Mouse (Mus musculus) heart, embryonic 15.5 days (tissue): Measurements from ENCODE around the gene Epb41. TPM values are rescaled to one million over a fixed set of nuclear protein-coding genes. Genes with fewer than 3 reads are reported as not detected.

Source experiments
- ATAC-seq: fragments of 200-750 bp; cut with Nextera tagmentation; replicated peaks from 2 replicates; pipeline ENCODE4 v1.8.0; 2017; ENCODE audit warnings: low read depth, moderate TSS enrichment; ENCODE audit not compliant: insufficient number of reproducible peaks, insufficient read depth, low FRiP score
- H3K27ac ChIP-seq: fragments of 300-500 bp; sonication (generic); 2 replicates; pipeline ENCODE4 v1.5.1; 2015; ENCODE audit warnings: mild to moderate bottlenecking, inconsistent platforms
- H3K27me3 ChIP-seq: fragments of 300-500 bp; sonication (generic); 2 replicates; pipeline ENCODE4 v1.6.1; 2015; ENCODE audit warnings: inconsistent platforms
- H3K36me3 ChIP-seq: fragments of 300-500 bp; sonication (generic); 2 replicates; pipeline ENCODE4 v1.6.1; 2015; ENCODE audit warnings: mild to moderate bottlenecking, inconsistent platforms
- H3K4me1 ChIP-seq: fragments of 300-500 bp; sonication (generic); replicated peaks from 2 replicates; pipeline ENCODE4 v1.6.1; 2015; ENCODE audit warnings: inconsistent platforms
- H3K4me2 ChIP-seq: fragments of 300-500 bp; sonication (generic); 2 replicates; pipeline ENCODE4 v1.6.1; 2015; ENCODE audit warnings: inconsistent platforms, mild to moderate bottlenecking, moderate library complexity
- H3K4me3 ChIP-seq: fragments of 300-500 bp; sonication (generic); 2 replicates; pipeline ENCODE4 v1.5.1; 2015; ENCODE audit warnings: mild to moderate bottlenecking, inconsistent platforms
- H3K9ac ChIP-seq: fragments of 300-500 bp; sonication (generic); 2 replicates; pipeline ENCODE4 v1.6.1; 2015; ENCODE audit warnings: mild to moderate bottlenecking, inconsistent platforms
- H3K9me3 ChIP-seq: fragments of 300-500 bp; sonication (generic); replicated peaks from 2 replicates; pipeline ENCODE4 v1.6.1; 2016; ENCODE audit warnings: inconsistent platforms
- WGBS: fragments of 180-500 bp; shearing (Covaris S2); methylation state at CpG from one replicate; pipeline ENCODE4 v1.1.7; 2015; ENCODE audit warnings: mixed read lengths; 5-methylcytosine and 5-hydroxymethylcytosine counted together
- polyA plus RNA-seq: library from polyadenylated mRNA; unstranded; fragments of >200 nt; fragmentation: Nextera tagmentation; extraction: Ambion mirVana; gene quantifications from 2 replicates; pipeline ENCODE4 v1.2.1, GENCODE M21; 2015

Gene Epb41
- polyA plus RNA-seq, 1 experiment from 2014 or later, result 75.6 TPM

DNA sequence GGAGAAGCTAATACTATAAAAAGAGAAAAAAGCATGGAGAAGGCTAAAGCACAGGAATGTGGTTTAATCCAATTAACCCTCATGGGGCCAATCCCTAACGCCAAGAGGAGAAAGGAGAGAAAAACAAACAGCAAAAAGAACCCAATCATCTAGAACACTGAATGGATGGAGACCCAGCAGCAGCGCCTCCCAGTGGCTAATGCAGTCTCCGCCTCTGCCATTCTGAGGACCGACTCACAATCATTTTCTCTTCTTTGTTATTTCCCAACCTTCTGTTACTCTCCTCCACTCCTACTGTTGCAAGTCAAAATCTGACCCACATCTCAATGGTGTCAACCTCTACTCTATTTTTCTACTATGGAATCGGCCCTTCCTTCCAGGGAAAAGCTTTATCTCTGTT is 78.1 kb downstream of the Epb41 start:
- Histone ChIP-seq H3K9ac (no peak overlapping the region), H3K4me3 (no peak overlapping the region), H3K27me3 (no peaks in the 10 kb centered on the region), H3K27ac (peak overlapping the region; percentile 56), H3K4me2 (0 out of 2 replicates have a peak overlapping the region, but pooled peaks have one; percentile 2), H3K36me3 (peaks cover 10% of the 10 kb centered on the region; the same call in 1 of the 2 replicates), H3K9me3 (no peaks in the 10 kb centered on the region), H3K4me1 (no peaks in the 10 kb centered on the region)
- 54% methylated on average over 5 of the region's 5 CpGs for WGBS
- no peak for ATAC-seq

DNA sequence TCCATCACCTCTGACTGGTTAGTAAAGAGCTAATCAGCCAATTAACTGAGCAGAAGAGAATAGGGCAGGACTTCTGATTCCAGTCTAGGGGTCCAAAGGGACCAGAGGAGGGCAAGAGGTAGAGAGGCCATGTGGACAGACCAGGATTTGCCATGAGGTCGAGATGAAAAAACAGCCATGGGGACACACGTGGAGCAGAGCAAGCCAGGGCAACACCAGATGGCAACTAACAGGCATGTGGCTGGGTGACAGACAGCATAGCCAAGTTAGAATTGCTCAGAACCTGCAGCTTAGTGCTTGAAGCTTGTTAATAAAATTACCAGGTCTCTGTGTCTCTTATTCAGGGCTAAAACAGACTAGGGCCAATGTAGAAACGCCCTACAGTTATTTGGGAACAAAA is 81.3 kb downstream of the Epb41 start:
- WGBS, result 74% methylated on average over 3 of the region's 3 CpGs
- no peak overlapping the region for H3K4me2 ChIP-seq

DNA sequence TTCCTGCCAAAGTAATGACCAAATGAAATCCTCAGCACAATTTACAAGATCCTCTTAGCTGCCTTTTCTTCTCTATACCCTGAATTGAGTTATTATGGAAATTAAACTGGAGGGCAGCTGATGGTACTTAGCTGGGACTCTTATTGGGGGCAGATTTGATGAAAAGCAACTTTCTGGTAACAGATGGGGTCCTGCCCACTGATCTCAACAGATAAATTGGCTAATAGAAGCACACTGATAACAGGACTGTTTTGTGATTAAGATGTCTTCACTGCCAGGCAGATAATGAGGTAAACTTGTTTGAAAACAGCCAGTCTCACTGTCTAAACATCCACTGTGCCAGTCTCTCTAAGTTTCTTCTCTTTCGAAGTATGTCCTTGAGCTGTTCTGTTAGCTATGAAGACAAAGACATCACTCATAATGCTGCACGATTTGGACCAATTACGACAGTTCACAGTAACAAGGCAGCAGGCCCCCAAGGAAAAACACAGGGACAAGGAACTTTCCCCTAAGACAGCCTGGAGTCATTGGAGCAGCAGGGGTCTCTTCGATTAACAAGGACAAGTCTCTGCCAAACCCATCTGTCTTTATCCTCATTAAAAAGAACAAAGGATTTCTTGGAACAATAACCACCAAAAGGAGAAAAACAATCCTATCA is 92.1 kb downstream of the Epb41 start:
- Histone ChIP-seq H3K27ac (no peak overlapping the region), H3K4me3 (no peak overlapping the region), H3K4me1 (no peaks in the 10 kb centered on the region), H3K36me3 (peaks cover 13% of the 10 kb centered on the region), H3K27me3 (no peaks in the 10 kb centered on the region), H3K9me3 (no peaks in the 10 kb centered on the region), H3K4me2 (no peak overlapping the region), H3K9ac (no peak overlapping the region)
- 49% methylated on average over 4 of the region's 4 CpGs for WGBS
- no peak for ATAC-seq

More for the DNA sequence above, 81.3 kb downstream of the Epb41 start:
- no peak overlapping the region for H3K9ac ChIP-seq
- peaks cover 4% of the 10 kb centered on the region for H3K36me3 ChIP-seq
- no peaks in the 10 kb centered on the region for H3K27me3 ChIP-seq
- H3K4me3 ChIP-seq, result no peak overlapping the region
- no peak for ATAC-seq
- H3K27ac ChIP-seq, result no peak overlapping the region
- H3K9me3 ChIP-seq, result no peaks in the 10 kb centered on the region
- no peaks in the 10 kb centered on the region for H3K4me1 ChIP-seq

DNA sequence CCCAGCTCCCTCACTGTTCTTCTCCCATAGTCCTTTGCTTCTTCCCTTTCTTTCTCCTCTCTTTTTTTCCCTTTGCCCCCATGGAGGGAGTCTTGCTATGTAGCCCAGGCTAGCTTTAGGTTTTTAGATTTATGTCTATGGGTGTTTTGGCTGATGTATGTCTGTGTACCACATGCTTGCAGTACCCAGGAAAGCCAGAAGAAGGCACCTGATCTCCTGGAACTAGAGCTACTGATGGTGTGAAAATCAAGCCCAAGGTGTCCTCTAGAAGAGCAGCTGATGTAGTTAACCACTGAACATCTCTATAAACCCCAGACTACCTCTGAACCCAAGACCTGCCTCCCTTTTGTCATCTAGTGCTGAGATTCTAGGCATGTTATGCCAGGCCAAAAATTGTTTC is 93.4 kb downstream of the Epb41 start:
- H3K9ac ChIP-seq, result no peak overlapping the region
- peaks cover 13% of the 10 kb centered on the region for H3K36me3 ChIP-seq
- H3K9me3 ChIP-seq, result no peaks in the 10 kb centered on the region
- ATAC-seq, result no peak
- H3K4me1 ChIP-seq, result no peaks in the 10 kb centered on the region
- H3K27ac ChIP-seq, result no peak overlapping the region
- no peaks in the 10 kb centered on the region for H3K27me3 ChIP-seq
- no peak overlapping the region for H3K4me2 ChIP-seq
- no peak overlapping the region for H3K4me3 ChIP-seq

DNA sequence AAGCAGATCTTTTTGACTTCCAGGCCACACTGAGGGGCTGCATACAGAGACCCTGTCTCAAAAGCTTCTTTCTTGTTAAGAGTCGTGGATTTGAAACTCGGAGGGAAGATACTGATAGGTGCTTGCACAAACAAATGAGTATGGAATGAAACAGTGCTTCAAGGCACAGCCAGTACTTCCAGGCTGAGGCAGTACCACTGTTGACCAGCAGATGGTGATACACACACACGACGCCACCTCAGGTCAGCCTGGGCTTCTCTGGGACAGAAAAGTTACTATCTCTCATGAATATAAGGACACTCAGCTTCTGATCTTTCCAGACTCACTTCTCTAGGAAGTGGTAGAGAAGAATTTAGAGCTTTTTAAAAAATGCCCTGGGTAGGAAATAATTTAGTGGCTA is 97.9 kb downstream of the Epb41 start:
- H3K9ac ChIP-seq, result no peak overlapping the region
- WGBS, result 17% methylated on average over 4 of the region's 4 CpGs
- no peaks in the 10 kb centered on the region for H3K9me3 ChIP-seq
- ATAC-seq, result no peak
- peaks cover 6% of the 10 kb centered on the region for H3K4me1 ChIP-seq
- no peaks in the 10 kb centered on the region for H3K27me3 ChIP-seq
- H3K4me2 ChIP-seq, result no peak overlapping the region
- H3K36me3 ChIP-seq, result peaks cover 26% of the 10 kb centered on the region
- H3K4me3 ChIP-seq, result no peak overlapping the region
- no peak overlapping the region for H3K27ac ChIP-seq

DNA sequence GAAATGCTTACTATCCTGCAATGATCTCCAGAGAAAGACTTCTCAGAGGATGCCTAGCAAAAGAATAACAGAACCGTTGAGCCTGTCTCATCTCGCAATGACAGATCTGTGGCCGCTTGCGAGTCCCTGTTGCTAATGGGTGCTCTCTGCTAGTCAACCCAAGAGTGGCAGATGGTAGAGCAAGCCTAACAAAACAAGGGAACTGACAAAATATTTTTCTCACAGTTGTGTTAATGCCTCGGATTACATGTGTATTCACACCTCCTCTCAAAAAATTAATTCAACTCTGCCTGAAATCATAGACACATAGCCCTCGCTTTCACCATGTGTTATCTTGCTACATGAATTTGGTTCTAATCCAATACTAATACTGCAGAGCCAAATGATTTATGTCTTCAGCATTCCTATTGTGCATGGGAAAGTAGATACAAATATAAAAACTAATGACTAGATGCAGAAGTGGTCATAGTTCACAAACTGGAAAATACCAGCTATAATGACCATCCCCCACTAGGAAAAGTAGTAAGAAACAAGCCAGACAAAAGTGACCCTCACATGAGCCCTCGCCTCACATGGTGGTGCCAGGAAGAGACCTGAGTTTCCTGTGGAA is 104.8 kb downstream of the Epb41 start:
- 65% methylated on average over 7 of the region's 7 CpGs for WGBS
- Histone ChIP-seq H3K27me3 (no peaks in the 10 kb centered on the region), H3K36me3 (peaks cover 29% of the 10 kb centered on the region), H3K9ac (no peak overlapping the region), H3K4me3 (no peak overlapping the region), H3K4me2 (no peak overlapping the region), H3K4me1 (peaks cover 11% of the 10 kb centered on the region), H3K27ac (no peak overlapping the region), H3K9me3 (no peaks in the 10 kb centered on the region)
- ATAC-seq, result no peak

DNA sequence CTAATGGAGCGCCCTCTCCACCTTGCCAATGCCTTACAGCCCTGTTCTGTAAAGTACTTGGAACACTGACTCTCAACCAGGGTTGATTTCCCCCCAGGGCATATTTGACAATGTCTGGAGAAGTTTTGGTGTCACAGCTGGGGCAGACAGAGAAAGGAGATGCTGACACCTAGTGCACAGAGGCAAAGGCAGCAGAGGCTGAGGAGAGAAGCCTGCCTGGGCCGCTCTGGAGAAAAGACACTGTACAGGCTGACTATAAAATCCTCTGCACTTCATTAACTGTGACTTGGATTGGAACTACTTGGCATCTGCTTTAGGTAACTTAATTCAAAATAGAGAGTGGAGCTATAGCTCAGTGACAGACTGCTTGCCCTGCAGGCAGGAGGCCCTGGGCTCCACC is 106.2 kb downstream of the Epb41 start:
- ATAC-seq, result no peak; the same call in 1 of the 2 replicates
- Histone ChIP-seq H3K4me1 (peaks cover 5% of the 10 kb centered on the region; the same call in 1 of the 2 replicates), H3K36me3 (peaks cover 26% of the 10 kb centered on the region), H3K4me3 (no peak overlapping the region), H3K4me2 (no peak overlapping the region), H3K27me3 (no peaks in the 10 kb centered on the region), H3K27ac (no peak overlapping the region), H3K9me3 (no peaks in the 10 kb centered on the region), H3K9ac (no peak overlapping the region)
- whole genome bisulfite sequencing, result 73% methylated on average over 2 of the region's 2 CpGs

DNA sequence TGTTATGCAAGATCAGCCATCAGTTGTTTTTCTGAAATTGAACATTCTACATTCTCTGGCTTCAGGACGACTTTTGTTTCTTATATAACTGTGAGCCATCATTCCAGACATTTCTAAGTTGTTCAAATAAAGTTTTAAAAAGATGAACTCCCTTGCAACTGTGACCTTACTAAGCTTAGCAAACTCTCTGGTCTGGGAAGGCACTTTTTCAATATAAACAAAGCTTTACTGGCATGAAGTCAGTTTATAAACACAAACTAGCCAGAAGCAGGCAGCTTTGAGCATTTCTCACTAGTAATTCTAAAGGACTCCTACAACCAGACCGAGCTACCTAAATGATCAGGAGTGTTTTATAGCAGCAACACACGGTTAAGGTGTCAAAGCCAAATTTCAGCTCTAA is 118.0 kb downstream of the Epb41 start:
- WGBS, result 83% methylated on average over 3 of the region's 3 CpGs
- Histone ChIP-seq H3K9me3 (no peaks in the 10 kb centered on the region), H3K36me3 (peaks cover 9% of the 10 kb centered on the region), H3K4me1 (no peaks in the 10 kb centered on the region), H3K4me2 (no peak overlapping the region), H3K9ac (no peak overlapping the region), H3K27ac (no peak overlapping the region), H3K4me3 (no peak overlapping the region), H3K27me3 (no peaks in the 10 kb centered on the region)
- no peak for ATAC-seq

DNA sequence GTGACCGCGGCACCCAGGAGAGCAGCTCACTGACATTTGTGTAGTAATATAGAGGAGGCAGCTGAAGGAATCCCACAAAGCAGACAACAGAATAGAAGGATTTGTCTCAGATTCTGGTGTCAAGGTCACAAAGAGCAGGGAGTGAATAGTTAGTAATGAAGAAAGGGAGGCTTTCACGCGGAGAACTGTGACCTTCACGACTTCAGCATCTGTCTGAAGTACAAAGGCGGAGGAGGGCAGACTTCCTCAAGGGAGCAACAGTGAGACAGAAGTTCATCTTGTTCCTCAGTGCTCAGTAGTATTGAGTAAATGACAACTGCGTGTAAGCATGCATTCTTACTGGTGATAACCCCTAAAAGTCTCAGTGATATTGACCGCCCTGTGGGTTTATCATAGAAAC is 124.5 kb downstream of the Epb41 start:
- Histone ChIP-seq H3K4me2 (no peak overlapping the region), H3K27ac (no peak overlapping the region), H3K4me1 (0 out of 2 replicates have a peak, but pooled peaks cover 3% of the 10 kb centered on the region), H3K4me3 (no peak overlapping the region), H3K36me3 (peaks cover 9% of the 10 kb centered on the region; the same call in 1 of the 2 replicates), H3K9me3 (no peaks in the 10 kb centered on the region), H3K27me3 (no peaks in the 10 kb centered on the region), H3K9ac (no peak overlapping the region)
- no peak for ATAC-seq
- WGBS, result 66% methylated on average over 8 of the region's 8 CpGs

DNA sequence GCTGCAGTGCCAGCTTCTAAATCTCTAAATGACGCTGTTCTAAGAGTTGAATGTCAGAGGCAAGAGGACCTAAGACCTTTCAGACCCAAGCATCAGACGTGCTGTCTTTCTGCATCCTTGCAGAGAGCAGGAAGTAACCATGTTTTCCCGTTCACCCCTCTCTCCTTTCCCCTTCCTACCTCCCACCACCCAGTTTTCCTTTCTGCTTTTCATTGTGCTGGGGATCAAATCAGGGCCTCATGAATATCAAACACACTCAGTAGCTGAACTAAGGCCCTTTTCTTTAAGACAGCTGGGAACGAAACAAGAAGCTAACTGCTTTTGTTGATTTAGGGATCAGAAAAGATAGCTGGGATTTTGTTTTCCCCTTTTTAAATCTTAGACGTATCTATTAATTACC is 125.2 kb downstream of the Epb41 start:
- no peaks in the 10 kb centered on the region for H3K9me3 ChIP-seq
- peaks cover 6% of the 10 kb centered on the region; the same call in 1 of the 2 replicates for H3K36me3 ChIP-seq
- H3K4me3 ChIP-seq, result no peak overlapping the region
- no peak overlapping the region for H3K9ac ChIP-seq
- no peaks in the 10 kb centered on the region for H3K27me3 ChIP-seq
- no peak overlapping the region for H3K4me2 ChIP-seq
- WGBS, result 51% methylated on average over 5 of the region's 5 CpGs
- 0 out of 2 replicates have a peak, but pooled peaks cover 3% of the 10 kb centered on the region for H3K4me1 ChIP-seq
- no peak for ATAC-seq
- H3K27ac ChIP-seq, result no peak overlapping the region

DNA sequence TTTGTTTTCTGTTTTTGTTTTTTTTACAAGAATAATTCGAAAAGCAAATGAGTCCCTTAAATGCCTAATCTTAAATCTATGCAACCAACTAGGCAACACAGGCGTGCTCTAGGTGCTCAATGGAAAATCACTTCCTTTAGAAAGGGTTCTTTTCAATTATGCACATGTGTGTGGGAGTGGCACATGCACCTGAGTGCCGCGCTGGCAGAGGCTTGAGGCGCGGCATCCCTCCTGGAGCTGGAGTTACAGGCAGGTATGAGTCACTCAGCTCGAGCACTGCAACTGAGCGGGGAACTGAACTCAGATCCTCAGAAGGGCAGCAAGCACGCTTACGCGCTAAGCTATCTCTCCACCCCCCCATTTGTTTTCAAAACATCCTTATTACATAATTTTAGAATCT is 127.3 kb downstream of the Epb41 start:
- no peak for ATAC-seq
- no peak overlapping the region for H3K4me2 ChIP-seq
- H3K9me3 ChIP-seq, result no peaks in the 10 kb centered on the region
- H3K9ac ChIP-seq, result no peak overlapping the region
- H3K27ac ChIP-seq, result no peak overlapping the region
- peaks cover 6% of the 10 kb centered on the region; the same call in 1 of the 2 replicates for H3K36me3 ChIP-seq
- no peaks in the 10 kb centered on the region for H3K27me3 ChIP-seq
- no peak overlapping the region for H3K4me3 ChIP-seq
- 0 out of 2 replicates have a peak, but pooled peaks cover 3% of the 10 kb centered on the region for H3K4me1 ChIP-seq
- 93% methylated on average over 11 of the region's 11 CpGs for WGBS

DNA sequence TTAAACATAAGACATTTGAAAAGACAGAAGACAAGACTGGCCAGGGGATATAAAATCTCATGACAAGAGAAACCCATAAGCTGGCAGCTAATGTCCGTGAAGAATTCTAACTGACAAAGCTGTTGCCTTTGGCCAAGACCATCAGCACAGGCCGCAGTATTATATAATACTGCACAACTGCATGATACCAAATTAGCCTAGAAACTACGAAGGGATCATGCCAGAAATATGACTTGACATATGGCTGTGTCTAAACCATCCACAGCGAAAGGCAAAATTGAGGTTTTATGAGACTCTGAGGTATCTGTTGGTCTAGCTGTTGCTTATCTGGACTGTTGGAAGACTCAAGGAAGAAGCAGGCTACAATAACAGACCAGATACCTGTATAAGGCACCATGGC is 134.3 kb downstream of the Epb41 start:
- Histone ChIP-seq H3K4me1 (no peaks in the 10 kb centered on the region), H3K4me2 (no peak overlapping the region), H3K27ac (no peak overlapping the region), H3K27me3 (no peaks in the 10 kb centered on the region), H3K4me3 (no peak overlapping the region), H3K9ac (no peak overlapping the region), H3K36me3 (no peaks in the 10 kb centered on the region), H3K9me3 (no peaks in the 10 kb centered on the region)
- WGBS, result 95% methylated on average over 4 of the region's 4 CpGs
- no peak for ATAC-seq
